Mouse (Mus musculus): ENCODE data around the gene Rnf186. TPM values are rescaled to one million over a fixed set of nuclear protein-coding genes. Genes with fewer than 3 reads are reported as not detected.
A peak's percentile ranks its signal among the peaks of the same experiment; 100 is the strongest.

The Rnf186 gene
- polyA plus RNA-seq, 1 experiment from 2014 or later: 0.08 TPM

- no peaks in the 10 kb centered on the region for H3K27me3 ChIP-seq
- no peak overlapping the region for H3K27ac ChIP-seq
- H3K9me3 ChIP-seq (replicated peaks): no peaks in the 10 kb centered on the region
- peak; percentile 65 for ATAC-seq (ENCODE audit: low read depth)
- peak overlapping the region; percentile 50 for H3K4me3 ChIP-seq (replicated peaks)
- WGBS (ENCODE audit: insufficient replicate concordance): 14% methylated on average over 15 of the region's 15 CpGs
- H3K4me2 ChIP-seq: peak overlapping the region; percentile 53
- peak; percentile 68 for DNase-seq
- H3K4me1 ChIP-seq (replicated peaks): peaks cover 5% of the 10 kb centered on the region
- H3K9ac ChIP-seq: 0 out of 2 replicates have a peak overlapping the region, but pooled peaks have one; percentile 11
- H3K36me3 ChIP-seq: no peaks in the 10 kb centered on the region
These were observed 23.2 kb upstream of the Rnf186 start for GRCm38 (mm10) chr4:138943730-138944129.

- H3K9ac ChIP-seq: no peak overlapping the region
- WGBS (ENCODE audit: insufficient replicate concordance): 66% methylated on average over 2 of the region's 2 CpGs
- H3K4me3 ChIP-seq (replicated peaks): no peak overlapping the region
- H3K4me1 ChIP-seq (replicated peaks): peaks cover 5% of the 10 kb centered on the region; the same call in 1 of the 2 replicates
- no peaks in the 10 kb centered on the region for H3K27me3 ChIP-seq
- DNase-seq (no peak), ATAC-seq (ENCODE audit: low read depth) (no peak)
- no peak overlapping the region for H3K27ac ChIP-seq
- H3K4me2 ChIP-seq: no peak overlapping the region
- no peaks in the 10 kb centered on the region for H3K9me3 ChIP-seq (replicated peaks)
- no peaks in the 10 kb centered on the region for H3K36me3 ChIP-seq
These were observed 18.7 kb upstream of the Rnf186 start for GRCm38 (mm10) chr4:138948257-138948656.

GRCm38 (mm10) chr4:138958612-138959011, 8.3 kb upstream of the Rnf186 start:
- Histone ChIP-seq H3K27me3 (peaks cover 3% of the 10 kb centered on the region; the same call in 1 of the 2 replicates), H3K4me2 (no peak overlapping the region), H3K4me1 (replicated peaks) (no peaks in the 10 kb centered on the region), H3K36me3 (no peaks in the 10 kb centered on the region), H3K27ac (no peak overlapping the region), H3K4me3 (replicated peaks) (no peak overlapping the region), H3K9ac (no peak overlapping the region), H3K9me3 (replicated peaks) (no peaks in the 10 kb centered on the region)
- DNase-seq (no peak), ATAC-seq (ENCODE audit: low read depth) (no peak)
- WGBS (ENCODE audit: insufficient replicate concordance): 71% methylated on average over 9 of the region's 9 CpGs

- Histone ChIP-seq H3K4me3 (replicated peaks) (no peak overlapping the region), H3K36me3 (no peaks in the 10 kb centered on the region), H3K4me2 (no peak overlapping the region), H3K27ac (no peak overlapping the region), H3K9ac (no peak overlapping the region), H3K4me1 (replicated peaks) (no peaks in the 10 kb centered on the region), H3K9me3 (replicated peaks) (no peaks in the 10 kb centered on the region), H3K27me3 (peaks cover 3% of the 10 kb centered on the region; the same call in 1 of the 2 replicates)
- ATAC-seq (ENCODE audit: low read depth): no peak
- no peak for DNase-seq
- 72% methylated on average over 15 of the region's 15 CpGs for WGBS (ENCODE audit: insufficient replicate concordance)
These were observed 7.8 kb upstream of the Rnf186 start for GRCm38 (mm10) chr4:138959120-138959519.

GRCm38 (mm10) chr4:138959926-138960325, 7.0 kb upstream of the Rnf186 start:
- Histone ChIP-seq H3K4me2 (no peak overlapping the region), H3K27me3 (peaks cover 3% of the 10 kb centered on the region; the same call in 1 of the 2 replicates), H3K4me1 (replicated peaks) (no peaks in the 10 kb centered on the region), H3K9ac (no peak overlapping the region), H3K27ac (no peak overlapping the region), H3K36me3 (no peaks in the 10 kb centered on the region), H3K4me3 (replicated peaks) (no peak overlapping the region), H3K9me3 (replicated peaks) (no peaks in the 10 kb centered on the region)
- no peak for DNase-seq
- no peak for ATAC-seq (ENCODE audit: low read depth)
- 63% methylated on average over 7 of the region's 7 CpGs for WGBS (ENCODE audit: insufficient replicate concordance)

- Histone ChIP-seq H3K4me2 (no peak overlapping the region), H3K4me3 (replicated peaks) (no peak overlapping the region), H3K9me3 (replicated peaks) (no peaks in the 10 kb centered on the region), H3K4me1 (replicated peaks) (peaks cover 2% of the 10 kb centered on the region; the same call in 1 of the 2 replicates), H3K36me3 (no peaks in the 10 kb centered on the region), H3K9ac (no peak overlapping the region), H3K27me3 (peaks cover 3% of the 10 kb centered on the region; the same call in 1 of the 2 replicates), H3K27ac (no peak overlapping the region)
- 43% methylated on average over 5 of the region's 5 CpGs for WGBS (ENCODE audit: insufficient replicate concordance)
- DNase-seq (no peak), ATAC-seq (ENCODE audit: low read depth) (no peak)
These were observed 4.2 kb upstream of the Rnf186 start for GRCm38 (mm10) chr4:138962719-138963118.

DNA sequence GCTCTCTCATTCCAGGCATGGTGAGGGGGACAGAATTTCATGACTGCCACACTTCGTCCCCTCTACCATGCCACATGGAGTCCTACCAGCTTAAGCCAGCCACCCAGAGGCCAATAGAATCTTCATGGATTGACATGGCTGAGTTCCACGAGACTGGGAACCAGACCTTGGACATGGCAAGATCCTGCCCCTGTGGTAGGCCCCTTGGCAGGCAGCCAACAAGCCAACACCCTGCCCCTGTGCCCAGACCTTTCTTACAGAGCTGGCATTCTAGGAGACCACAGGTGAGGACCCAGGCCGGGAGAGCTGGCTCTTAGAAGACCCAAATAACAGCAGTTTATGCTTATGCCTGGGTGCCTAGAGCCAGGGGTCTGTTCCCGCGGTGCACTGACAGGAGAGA, 1.0 kb upstream of the Rnf186 start:
- no peaks in the 10 kb centered on the region for H3K9me3 ChIP-seq (replicated peaks)
- no peak for ATAC-seq (ENCODE audit: low read depth)
- 56% methylated on average over 5 of the region's 5 CpGs for WGBS (ENCODE audit: insufficient replicate concordance)
- DNase-seq: no peak
- H3K4me2 ChIP-seq: no peak overlapping the region
- H3K27ac ChIP-seq: no peak overlapping the region
- H3K27me3 ChIP-seq: peaks cover 3% of the 10 kb centered on the region; the same call in 1 of the 2 replicates
- peaks cover 17% of the 10 kb centered on the region for H3K4me1 ChIP-seq (replicated peaks)
- no peaks in the 10 kb centered on the region for H3K36me3 ChIP-seq
- no peak overlapping the region for H3K4me3 ChIP-seq (replicated peaks)
- H3K9ac ChIP-seq: no peak overlapping the region

- Histone ChIP-seq H3K4me2 (no peak overlapping the region), H3K36me3 (no peaks in the 10 kb centered on the region), H3K4me1 (replicated peaks) (peaks cover 28% of the 10 kb centered on the region), H3K27ac (no peak overlapping the region), H3K27me3 (no peaks in the 10 kb centered on the region), H3K9me3 (replicated peaks) (no peaks in the 10 kb centered on the region), H3K4me3 (replicated peaks) (no peak overlapping the region), H3K9ac (no peak overlapping the region)
- DNase-seq (no peak), ATAC-seq (ENCODE audit: low read depth) (no peak)
- WGBS (ENCODE audit: insufficient replicate concordance): 70% methylated on average over 15 of the region's 15 CpGs
These were observed 573 bp downstream of the Rnf186 start for GRCm38 (mm10) chr4:138967485-138967884.

- ATAC-seq (ENCODE audit: low read depth) (no peak), DNase-seq (no peak)
- H3K36me3 ChIP-seq: no peaks in the 10 kb centered on the region
- no peak overlapping the region for H3K4me2 ChIP-seq
- no peaks in the 10 kb centered on the region for H3K27me3 ChIP-seq
- H3K4me3 ChIP-seq (replicated peaks): no peak overlapping the region
- no peak overlapping the region for H3K27ac ChIP-seq
- H3K9me3 ChIP-seq (replicated peaks): no peaks in the 10 kb centered on the region
- no peak overlapping the region for H3K9ac ChIP-seq
- peaks cover 39% of the 10 kb centered on the region for H3K4me1 ChIP-seq (replicated peaks)
- WGBS (ENCODE audit: insufficient replicate concordance): 38% methylated on average over 16 of the region's 16 CpGs
These were observed 2.1 kb downstream of the Rnf186 start for GRCm38 (mm10) chr4:138968772-138969556.

DNA sequence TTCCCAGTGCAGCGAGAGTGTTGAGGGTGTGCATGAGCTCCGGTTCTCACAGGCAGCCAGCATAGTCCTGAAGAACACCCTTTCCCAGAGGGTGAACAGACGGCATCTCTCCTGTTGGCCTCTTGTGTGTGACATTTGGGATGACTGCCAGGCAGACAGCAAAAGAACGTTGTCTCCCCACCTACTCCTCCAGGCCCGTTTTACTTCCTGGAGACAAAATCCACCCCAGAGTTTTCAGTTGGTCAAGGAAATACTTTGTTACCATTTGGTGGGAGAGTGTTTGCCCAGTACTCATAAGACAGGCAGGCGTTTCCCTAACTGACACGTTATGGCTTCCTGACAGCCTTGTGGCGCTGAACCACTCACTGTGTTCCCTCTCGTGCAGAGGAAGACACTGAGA, 2.8 kb downstream of the Rnf186 start:
- Histone ChIP-seq H3K27me3 (no peaks in the 10 kb centered on the region), H3K9ac (no peak overlapping the region), H3K27ac (no peak overlapping the region), H3K9me3 (replicated peaks) (no peaks in the 10 kb centered on the region), H3K4me3 (replicated peaks) (no peak overlapping the region), H3K36me3 (no peaks in the 10 kb centered on the region), H3K4me2 (no peak overlapping the region), H3K4me1 (replicated peaks) (peaks cover 41% of the 10 kb centered on the region)
- no peak for DNase-seq
- WGBS (ENCODE audit: insufficient replicate concordance): 54% methylated on average over 9 of the region's 9 CpGs
- ATAC-seq (ENCODE audit: low read depth): no peak

DNA sequence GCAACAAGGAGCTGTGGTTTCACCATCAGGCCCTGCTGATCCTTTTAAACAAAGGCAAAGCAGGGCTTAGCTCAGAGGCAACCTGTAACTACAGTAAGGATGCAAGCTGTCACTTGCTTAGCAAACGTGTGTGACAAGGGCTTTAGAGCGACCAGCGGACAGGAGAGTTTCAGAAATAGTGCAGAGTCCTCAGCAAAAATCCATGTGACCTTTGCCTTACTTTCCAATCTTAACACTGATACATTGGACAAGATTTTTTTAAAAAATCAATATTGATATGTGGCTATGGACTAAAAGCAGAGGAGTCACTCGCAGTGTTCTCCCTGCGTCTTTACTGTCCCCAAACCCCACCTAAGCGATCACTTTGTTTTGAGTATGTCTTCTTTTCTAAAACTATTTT, 4.5 kb downstream of the Rnf186 start:
- Histone ChIP-seq H3K27ac (no peak overlapping the region; the same call in 1 of the 2 replicates), H3K36me3 (no peaks in the 10 kb centered on the region), H3K27me3 (no peaks in the 10 kb centered on the region), H3K4me1 (replicated peaks) (peaks cover 41% of the 10 kb centered on the region), H3K9ac (no peak overlapping the region), H3K4me3 (replicated peaks) (no peak overlapping the region), H3K4me2 (no peak overlapping the region), H3K9me3 (replicated peaks) (no peaks in the 10 kb centered on the region)
- DNase-seq: no peak
- no peak for ATAC-seq (ENCODE audit: low read depth)
- 83% methylated on average over 6 of the region's 6 CpGs for WGBS (ENCODE audit: insufficient replicate concordance)

Measured in liver, embryonic 13.5 days (tissue).